Mouse (Mus musculus) cortical plate, adult 2 months (tissue): ENCODE data around the gene Bmp8a. TPM values are rescaled to one million over a fixed set of nuclear protein-coding genes. Genes with fewer than 3 reads are reported as not detected.
A peak's percentile ranks its signal among the peaks of the same experiment; 100 is the strongest.

Experiments
- H3K27ac ChIP-seq: fragments of 200-500 bp; 2 replicates; pipeline ENCODE4 v1.5.1; 2012; ENCODE audit warnings: low read length, control low read depth, inconsistent platforms; ENCODE audit not compliant: insufficient read depth
- H3K4me1 ChIP-seq: fragments of 200-500 bp; 2 replicates; pipeline ENCODE4 v1.6.1; 2011; ENCODE audit warnings: low read length; ENCODE audit not compliant: control insufficient read depth, insufficient read depth
- H3K4me3 ChIP-seq: fragments of 200-500 bp; 2 replicates; pipeline ENCODE4 v1.5.1; 2011; ENCODE audit warnings: mild to moderate bottlenecking, low read length, control low read depth; ENCODE audit not compliant: insufficient read depth
- CTCF ChIP-seq: fragments of 200-500 bp; IDR thresholded peaks from 2 replicates; pipeline ENCODE4 v1.5.1; 2011; ENCODE audit warnings: mild to moderate bottlenecking, control low read depth, low read length; ENCODE audit not compliant: insufficient read depth; ENCODE audit errors: extremely low read depth
- POLR2A ChIP-seq: fragments of 200-500 bp; IDR thresholded peaks from 2 replicates; pipeline ENCODE4 v1.6.1; 2011; ENCODE audit warnings: mild to moderate bottlenecking, low read length, control low read depth; ENCODE audit not compliant: insufficient read depth; ENCODE audit errors: extremely low read depth
- polyA plus RNA-seq: library from polyadenylated mRNA; depleted of rRNA; stranded (reverse); fragments of >200 nt; gene quantifications from 2 replicates; pipeline ENCODE4 v1.2.3, GENCODE M21; 2012; rRNA removed

Bmp8a gene
- 0.17 and 0.23 TPM in 2 replicates for polyA plus RNA-seq

DNA sequence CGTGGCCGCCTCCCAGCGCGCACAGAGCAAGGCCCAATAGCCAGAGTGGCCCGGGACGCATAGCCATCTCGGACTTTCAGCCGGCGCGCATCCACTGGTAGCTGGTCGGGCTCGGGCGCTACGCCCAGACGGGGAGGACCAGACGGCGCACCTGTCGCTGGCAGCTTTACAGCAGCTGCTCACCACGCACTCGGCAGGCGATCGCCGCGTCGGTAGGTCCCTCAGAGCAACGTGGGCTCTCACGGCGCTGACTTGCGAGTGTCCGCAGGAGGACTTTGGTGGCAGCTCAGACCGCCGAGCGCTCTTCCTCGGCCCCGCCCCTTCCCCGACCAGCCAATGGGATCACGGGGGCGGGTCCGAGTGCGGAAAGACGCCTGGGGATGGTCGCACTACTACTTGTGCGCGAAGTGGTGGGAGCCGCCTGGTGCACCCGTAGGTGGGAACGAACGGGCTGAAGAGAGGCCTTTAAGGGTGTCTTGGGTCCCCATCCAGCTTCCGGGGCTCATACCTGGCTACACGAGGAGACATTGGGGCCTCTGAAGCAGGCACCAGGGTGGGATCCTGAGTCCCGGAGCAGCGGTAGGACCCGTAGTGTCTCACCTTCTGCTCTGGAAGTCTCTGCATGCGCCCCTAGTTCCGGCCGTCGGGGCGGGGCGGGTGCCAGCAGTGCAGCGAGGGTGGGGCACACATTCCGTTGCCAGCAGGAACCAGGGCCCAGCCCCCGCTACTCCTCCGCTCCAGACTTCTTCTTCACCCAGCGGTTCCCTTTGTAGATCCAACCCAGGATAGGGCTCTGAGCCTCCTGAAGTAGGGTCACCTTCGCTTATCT is at the start of gene Bmp8a:
Bmp8a (minus strand) TSS at position 611 of the 829 bp plus-strand sequence.
- H3K4me1 ChIP-seq, result no peaks in the 10 kb centered on the region
- TF ChIP-seq CTCF, result no peak
- no peak for TF ChIP-seq POLR2A
- peak within 1 kb of the TSS; percentile 9 for H3K4me3 ChIP-seq
- H3K27ac ChIP-seq, result no peak within 1 kb of the TSS

DNA sequence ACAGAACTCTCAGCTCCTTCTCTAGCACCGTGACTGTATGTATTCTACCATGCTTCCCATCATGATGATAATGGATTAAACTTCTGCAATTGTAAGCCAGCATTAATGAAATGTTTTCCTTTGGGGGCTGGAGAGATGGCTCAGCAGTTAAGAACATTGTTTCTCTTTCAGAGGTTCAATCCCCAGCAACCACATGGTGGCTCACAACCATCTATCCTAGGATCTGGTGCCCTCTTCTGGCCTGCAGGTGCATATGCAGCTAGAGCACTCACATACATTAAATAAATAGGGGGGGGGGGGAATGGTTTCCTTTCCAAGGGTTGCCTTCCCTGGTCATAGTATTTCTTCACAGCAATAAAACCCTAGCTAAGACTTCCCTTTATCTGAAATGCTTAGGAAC is 49.1 kb upstream of the Bmp8a start:
- TF ChIP-seq CTCF, result peak; percentile 36; the same call in 1 of the 2 replicates
- no peak for TF ChIP-seq POLR2A
- no peaks in the 10 kb centered on the region for H3K4me1 ChIP-seq
- H3K4me3 ChIP-seq, result no peak overlapping the region
- no peak overlapping the region for H3K27ac ChIP-seq

DNA sequence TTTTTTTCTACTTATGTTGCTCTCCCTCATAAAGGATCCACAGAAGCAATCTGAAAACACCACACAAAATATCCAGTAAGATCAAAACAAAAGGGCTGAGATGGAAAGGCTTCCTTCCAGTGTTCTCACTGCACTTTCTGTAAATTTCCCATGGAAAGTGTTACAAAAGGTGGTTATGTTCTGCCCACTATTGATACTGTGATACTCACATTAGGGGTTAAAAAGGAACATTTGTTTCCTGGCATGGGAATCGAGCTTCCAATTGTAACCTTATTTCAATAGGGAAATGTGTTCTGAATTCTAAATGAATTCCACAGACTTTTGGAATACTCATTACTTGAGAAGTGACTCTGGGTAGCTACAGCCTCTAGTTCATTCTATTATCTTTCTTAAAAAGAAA is 42.0 kb upstream of the Bmp8a start:
- Histone ChIP-seq H3K4me1 (no peaks in the 10 kb centered on the region), H3K4me3 (no peak overlapping the region), H3K27ac (no peak overlapping the region)
- TF ChIP-seq CTCF (no peak), POLR2A (no peak)

DNA sequence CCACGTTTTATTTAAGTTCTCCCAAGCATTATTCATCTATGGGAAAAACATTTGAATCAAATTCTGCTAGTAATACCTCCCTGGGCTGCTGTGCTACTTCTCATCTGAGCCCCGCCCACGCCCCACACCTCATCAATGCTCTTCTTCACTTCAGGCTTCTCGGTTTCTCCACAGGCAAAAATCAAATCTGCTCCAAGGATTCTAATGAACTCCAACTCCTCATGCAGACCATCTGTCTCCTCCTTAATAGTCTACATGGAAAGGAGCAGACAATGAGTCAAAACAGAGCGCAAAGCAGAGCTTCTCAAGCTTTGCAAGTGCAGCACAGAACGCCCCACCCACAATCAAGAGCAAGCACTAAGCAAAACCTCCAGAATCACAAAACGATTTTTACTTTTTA is 40.1 kb upstream of the Bmp8a start:
- no peak for TF ChIP-seq CTCF
- TF ChIP-seq POLR2A, result no peak
- Histone ChIP-seq H3K4me1 (no peaks in the 10 kb centered on the region), H3K27ac (no peak overlapping the region), H3K4me3 (no peak overlapping the region)

GRCm38 (mm10) chr4:123382051-123382450 is 39.0 kb upstream of the Bmp8a start:
- TF ChIP-seq CTCF (no peak), POLR2A (no peak)
- H3K4me3 ChIP-seq, result no peak overlapping the region
- no peak overlapping the region for H3K27ac ChIP-seq
- H3K4me1 ChIP-seq, result no peaks in the 10 kb centered on the region

DNA sequence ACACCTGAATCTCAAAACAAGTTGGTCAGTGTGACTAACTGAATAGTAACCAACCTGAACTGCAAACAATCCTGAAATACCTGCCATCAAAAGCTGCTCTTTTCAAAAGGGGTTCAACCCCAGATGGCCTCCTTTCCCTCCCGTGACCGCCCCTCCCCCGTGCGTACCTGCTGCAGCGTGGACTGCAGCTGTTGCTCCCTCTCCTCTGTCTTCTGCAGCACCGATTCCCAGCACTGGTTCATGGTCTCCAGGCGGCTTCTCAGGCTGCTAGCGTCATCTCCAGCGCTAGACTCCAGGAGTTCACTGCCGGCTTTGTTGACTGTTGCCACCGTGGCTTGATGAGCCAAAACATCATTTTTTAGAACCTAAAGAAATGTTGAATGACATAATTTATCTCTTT is 38.5 kb upstream of the Bmp8a start:
- no peak for TF ChIP-seq CTCF
- TF ChIP-seq POLR2A, result no peak
- Histone ChIP-seq H3K4me1 (no peaks in the 10 kb centered on the region), H3K4me3 (no peak overlapping the region), H3K27ac (no peak overlapping the region)

- TF ChIP-seq CTCF, result no peak
- TF ChIP-seq POLR2A, result no peak
- Histone ChIP-seq H3K4me1 (no peaks in the 10 kb centered on the region), H3K27ac (no peak overlapping the region), H3K4me3 (no peak overlapping the region)
Measured at GRCm38 (mm10) chr4:123376031-123376430, 33.0 kb upstream of the Bmp8a start.

GRCm38 (mm10) chr4:123374316-123375008 is 31.4 kb upstream of the Bmp8a start:
- Histone ChIP-seq H3K4me3 (no peak overlapping the region), H3K4me1 (no peaks in the 10 kb centered on the region), H3K27ac (no peak overlapping the region)
- TF ChIP-seq CTCF, result no peak
- TF ChIP-seq POLR2A, result no peak

- TF ChIP-seq POLR2A, result no peak
- no peak for TF ChIP-seq CTCF
- no peak overlapping the region for H3K27ac ChIP-seq
- no peak overlapping the region for H3K4me3 ChIP-seq
- H3K4me1 ChIP-seq, result no peaks in the 10 kb centered on the region
Measured at GRCm38 (mm10) chr4:123363555-123363954, 20.5 kb upstream of the Bmp8a start.

DNA sequence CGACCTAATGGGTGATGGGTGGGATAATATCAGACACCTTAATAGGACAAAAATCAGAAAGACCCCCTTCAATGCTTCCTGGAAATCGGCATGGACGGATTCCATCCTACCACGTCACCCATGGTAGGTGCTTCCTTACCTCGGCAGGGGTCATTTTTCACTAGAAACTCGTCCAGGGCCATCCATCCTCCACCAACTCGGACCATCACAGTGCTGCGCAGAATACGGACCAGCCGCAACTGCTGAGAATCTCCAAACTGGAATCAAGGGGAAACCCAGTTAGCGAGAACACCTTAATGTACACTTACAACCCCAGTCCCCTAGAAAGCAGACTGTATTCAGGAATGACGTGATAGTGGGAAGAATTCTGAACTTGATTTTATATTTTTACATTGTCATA is 17.7 kb upstream of the Bmp8a start:
- H3K4me1 ChIP-seq, result no peaks in the 10 kb centered on the region
- no peak overlapping the region for H3K4me3 ChIP-seq
- TF ChIP-seq POLR2A (no peak), CTCF (no peak)
- no peak overlapping the region for H3K27ac ChIP-seq
